Mouse (Mus musculus) hindbrain, embryonic 13.5 days (tissue): ENCODE measurements at regions not wholly inside any gene's neighbourhood (a gene's known extent, or its start where the extent isn't known, plus 50 kb on each side); places are given as distances from the start of the nearest gene placed in this dataset.

Source experiments
- ATAC-seq: fragments of 200-750 bp; cut with Nextera tagmentation; 2 replicates; pipeline ENCODE4 v1.8.0; 2017; ENCODE audit warnings: moderate TSS enrichment; ENCODE audit not compliant: low FRiP score
- H3K27ac ChIP-seq: fragments of 300-500 bp; sonication (generic); 2 replicates; pipeline ENCODE4 v1.5.1; 2015; ENCODE audit warnings: inconsistent platforms, mild to moderate bottlenecking, moderate library complexity
- H3K27me3 ChIP-seq: fragments of 300-500 bp; sonication (generic); 2 replicates; pipeline ENCODE4 v1.6.1; 2015; ENCODE audit warnings: mild to moderate bottlenecking, inconsistent platforms
- H3K36me3 ChIP-seq: fragments of 300-500 bp; sonication (generic); 2 replicates; pipeline ENCODE4 v1.6.1; 2015; ENCODE audit warnings: mild to moderate bottlenecking, inconsistent platforms
- H3K4me1 ChIP-seq: fragments of 300-500 bp; sonication (generic); replicated peaks from 2 replicates; pipeline ENCODE4 v1.6.1; 2015; ENCODE audit warnings: inconsistent platforms
- H3K4me2 ChIP-seq: fragments of 300-500 bp; sonication (generic); 2 replicates; pipeline ENCODE4 v1.6.1; 2015; ENCODE audit warnings: inconsistent platforms, mild to moderate bottlenecking, moderate library complexity
- H3K4me3 ChIP-seq: fragments of 300-500 bp; sonication (generic); 2 replicates; pipeline ENCODE4 v1.5.1; 2015; ENCODE audit warnings: mild to moderate bottlenecking, inconsistent platforms
- H3K9ac ChIP-seq: fragments of 300-500 bp; sonication (generic); 2 replicates; pipeline ENCODE4 v1.6.1; 2015; ENCODE audit warnings: mild to moderate bottlenecking, inconsistent platforms
- H3K9me3 ChIP-seq: fragments of 300-500 bp; sonication (generic); 2 replicates; pipeline ENCODE4 v1.6.1; 2016; ENCODE audit warnings: inconsistent platforms
- WGBS: fragments of 180-500 bp; shearing (Covaris S2); methylation state at CpG from one replicate; pipeline ENCODE4 v1.1.7; 2015; 5-methylcytosine and 5-hydroxymethylcytosine counted together

- WGBS = 86% methylated on average over 10 of the region's 10 CpGs
- no peaks in the 10 kb centered on the region for H3K27me3 ChIP-seq
- H3K36me3 ChIP-seq = no peaks in the 10 kb centered on the region
- no peak for ATAC-seq
- no peak overlapping the region for H3K9ac ChIP-seq
- H3K4me1 ChIP-seq = peaks cover 9% of the 10 kb centered on the region
- no peaks in the 10 kb centered on the region for H3K9me3 ChIP-seq
- no peak overlapping the region for H3K4me2 ChIP-seq
- no peak overlapping the region for H3K27ac ChIP-seq
- H3K4me3 ChIP-seq = no peak overlapping the region
These were observed 102.7 kb upstream of the Pgrmc2 start for GRCm38 (mm10) chr3:41185305-41186097.

GRCm38 (mm10) chr3:41184375-41184774 lies 101.5 kb upstream of the Pgrmc2 start:
- no peak overlapping the region for H3K9ac ChIP-seq
- H3K4me1 ChIP-seq = peaks cover 9% of the 10 kb centered on the region
- H3K4me2 ChIP-seq = no peak overlapping the region
- no peaks in the 10 kb centered on the region for H3K9me3 ChIP-seq
- ATAC-seq = no peak
- WGBS = 64% methylated on average over 7 of the region's 7 CpGs
- H3K36me3 ChIP-seq = no peaks in the 10 kb centered on the region
- no peak overlapping the region for H3K27ac ChIP-seq
- H3K27me3 ChIP-seq = no peaks in the 10 kb centered on the region
- H3K4me3 ChIP-seq = no peak overlapping the region

- Histone ChIP-seq H3K4me1 (peaks cover 9% of the 10 kb centered on the region), H3K9me3 (no peaks in the 10 kb centered on the region), H3K27me3 (no peaks in the 10 kb centered on the region), H3K27ac (0 out of 2 replicates have a peak overlapping the region, but pooled peaks have one; percentile 18), H3K9ac (peak overlapping the region; percentile 46; the same call in 1 of the 2 replicates), H3K4me3 (no peak overlapping the region), H3K36me3 (no peaks in the 10 kb centered on the region), H3K4me2 (peak overlapping the region; percentile 23; the same call in 1 of the 2 replicates)
- ATAC-seq = peak; percentile 53
- WGBS = 74% methylated on average over 10 of the region's 10 CpGs
These were observed 100.2 kb upstream of the Pgrmc2 start for GRCm38 (mm10) chr3:41182900-41183595.

GRCm38 (mm10) chr3:41182036-41182899 lies 99.4 kb upstream of the Pgrmc2 start:
- H3K36me3 ChIP-seq = no peaks in the 10 kb centered on the region
- peaks cover 9% of the 10 kb centered on the region for H3K4me1 ChIP-seq
- peak overlapping the region; percentile 46; the same call in 1 of the 2 replicates for H3K9ac ChIP-seq
- peak overlapping the region; percentile 23; the same call in 1 of the 2 replicates for H3K4me2 ChIP-seq
- no peak overlapping the region for H3K4me3 ChIP-seq
- 0 out of 2 replicates have a peak overlapping the region, but pooled peaks have one; percentile 18 for H3K27ac ChIP-seq
- no peaks in the 10 kb centered on the region for H3K9me3 ChIP-seq
- WGBS = 57% methylated on average over 15 of the region's 15 CpGs
- peak; percentile 95 for ATAC-seq
- no peaks in the 10 kb centered on the region for H3K27me3 ChIP-seq

- Histone ChIP-seq H3K4me1 (peaks cover 9% of the 10 kb centered on the region), H3K9ac (no peak overlapping the region), H3K4me3 (no peak overlapping the region), H3K27ac (no peak overlapping the region), H3K4me2 (no peak overlapping the region), H3K9me3 (no peaks in the 10 kb centered on the region), H3K27me3 (no peaks in the 10 kb centered on the region), H3K36me3 (no peaks in the 10 kb centered on the region)
- ATAC-seq = no peak
- WGBS = 91% methylated on average over 11 of the region's 11 CpGs
These were observed 98.6 kb upstream of the Pgrmc2 start for GRCm38 (mm10) chr3:41181438-41181837.

- Histone ChIP-seq H3K9ac (no peak overlapping the region), H3K4me2 (no peak overlapping the region), H3K4me1 (peaks cover 9% of the 10 kb centered on the region), H3K36me3 (no peaks in the 10 kb centered on the region), H3K27ac (no peak overlapping the region), H3K27me3 (no peaks in the 10 kb centered on the region), H3K4me3 (no peak overlapping the region), H3K9me3 (no peaks in the 10 kb centered on the region)
- 88% methylated on average over 7 of the region's 7 CpGs for WGBS
- no peak for ATAC-seq
These were observed 98.1 kb upstream of the Pgrmc2 start for GRCm38 (mm10) chr3:41180911-41181310.

- no peak for ATAC-seq
- Histone ChIP-seq H3K9me3 (no peaks in the 10 kb centered on the region), H3K27ac (no peak overlapping the region), H3K27me3 (no peaks in the 10 kb centered on the region), H3K4me2 (no peak overlapping the region), H3K36me3 (no peaks in the 10 kb centered on the region), H3K4me1 (peaks cover 9% of the 10 kb centered on the region), H3K4me3 (no peak overlapping the region), H3K9ac (no peak overlapping the region)
- WGBS = 76% methylated on average over 4 of the region's 4 CpGs
These were observed 96.4 kb upstream of the Pgrmc2 start for GRCm38 (mm10) chr3:41179037-41179880.

- H3K4me1 ChIP-seq = no peaks in the 10 kb centered on the region
- H3K9me3 ChIP-seq = no peaks in the 10 kb centered on the region
- no peaks in the 10 kb centered on the region for H3K27me3 ChIP-seq
- no peak for ATAC-seq
- H3K36me3 ChIP-seq = no peaks in the 10 kb centered on the region
- no peak overlapping the region for H3K27ac ChIP-seq
- no peak overlapping the region for H3K9ac ChIP-seq
- H3K4me3 ChIP-seq = no peak overlapping the region
- H3K4me2 ChIP-seq = no peak overlapping the region
These were observed 94.3 kb upstream of the Pgrmc2 start for GRCm38 (mm10) chr3:41177124-41177523.

- Histone ChIP-seq H3K36me3 (no peaks in the 10 kb centered on the region), H3K4me3 (no peak overlapping the region), H3K4me2 (no peak overlapping the region), H3K4me1 (no peaks in the 10 kb centered on the region), H3K27me3 (no peaks in the 10 kb centered on the region), H3K9me3 (no peaks in the 10 kb centered on the region), H3K27ac (no peak overlapping the region), H3K9ac (no peak overlapping the region)
- no peak for ATAC-seq
- 92% methylated on average over 3 of the region's 3 CpGs for WGBS
These were observed 92.5 kb upstream of the Pgrmc2 start for GRCm38 (mm10) chr3:41175356-41175755.

- 56% methylated on average over 6 of the region's 6 CpGs for WGBS
- H3K9me3 ChIP-seq = no peaks in the 10 kb centered on the region
- H3K9ac ChIP-seq = no peak overlapping the region
- no peaks in the 10 kb centered on the region for H3K36me3 ChIP-seq
- H3K27me3 ChIP-seq = no peaks in the 10 kb centered on the region
- no peak overlapping the region for H3K27ac ChIP-seq
- no peak overlapping the region for H3K4me2 ChIP-seq
- no peaks in the 10 kb centered on the region for H3K4me1 ChIP-seq
- no peak overlapping the region for H3K4me3 ChIP-seq
- ATAC-seq = no peak
These were observed 90.7 kb upstream of the Pgrmc2 start for GRCm38 (mm10) chr3:41173561-41173960.

GRCm38 (mm10) chr3:41172306-41173215 lies 89.7 kb upstream of the Pgrmc2 start:
- Histone ChIP-seq H3K4me3 (no peak overlapping the region), H3K27me3 (no peaks in the 10 kb centered on the region), H3K9me3 (0 out of 2 replicates have a peak, but pooled peaks cover 3% of the 10 kb centered on the region), H3K9ac (no peak overlapping the region), H3K27ac (no peak overlapping the region), H3K36me3 (no peaks in the 10 kb centered on the region), H3K4me2 (no peak overlapping the region), H3K4me1 (no peaks in the 10 kb centered on the region)
- no peak for ATAC-seq
- 87% methylated on average over 11 of the region's 11 CpGs for WGBS
